Mouse (Mus musculus) hindbrain, embryonic 12.5 days (tissue): ENCODE results near the gene Il17rb. TPM values are rescaled to one million over a fixed set of nuclear protein-coding genes. Genes with fewer than 3 reads are reported as not detected.
A peak's percentile ranks its signal among the peaks of the same experiment; 100 is the strongest.

Source experiments
- ATAC-seq: fragments of 200-750 bp; cut with Nextera tagmentation; 2 replicates; pipeline ENCODE4 v1.8.0; 2017; ENCODE audit warnings: moderate TSS enrichment; ENCODE audit not compliant: low FRiP score
- H3K27ac ChIP-seq: fragments of 300-500 bp; sonication (generic); 2 replicates; pipeline ENCODE4 v1.5.1; 2016; ENCODE audit warnings: mild to moderate bottlenecking
- H3K27me3 ChIP-seq: fragments of 300-500 bp; sonication (generic); 2 replicates; pipeline ENCODE4 v1.6.1; 2016; ENCODE audit warnings: mild to moderate bottlenecking
- H3K36me3 ChIP-seq: fragments of 300-500 bp; sonication (generic); 2 replicates; pipeline ENCODE4 v1.6.1; 2016; ENCODE audit warnings: mild to moderate bottlenecking
- H3K4me1 ChIP-seq: fragments of 300-500 bp; sonication (generic); 2 replicates; pipeline ENCODE4 v1.6.1; 2016
- H3K4me2 ChIP-seq: fragments of 300-500 bp; sonication (generic); replicated peaks from 2 replicates; pipeline ENCODE4 v1.6.1; 2016; ENCODE audit warnings: mild to moderate bottlenecking
- H3K4me3 ChIP-seq: fragments of 300-500 bp; sonication (generic); 2 replicates; pipeline ENCODE4 v1.5.1; 2016; ENCODE audit warnings: mild to moderate bottlenecking
- H3K9ac ChIP-seq: fragments of 300-500 bp; sonication (generic); 2 replicates; pipeline ENCODE4 v1.6.1; 2016; ENCODE audit warnings: mild to moderate bottlenecking, moderate library complexity
- H3K9me3 ChIP-seq: fragments of 300-500 bp; sonication (generic); replicated peaks from 2 replicates; pipeline ENCODE4 v1.6.1; 2016; ENCODE audit warnings: mild to moderate bottlenecking
- WGBS: fragments of 180-500 bp; shearing (Covaris S2); methylation state at CpG from one replicate; pipeline ENCODE4 v1.1.7; 2016; 5-methylcytosine and 5-hydroxymethylcytosine counted together
- polyA plus RNA-seq: library from polyadenylated mRNA; unstranded; fragments of >200 nt; fragmentation: Nextera tagmentation; extraction: Ambion mirVana; gene quantifications from 2 replicates; pipeline ENCODE4 v1.2.1, GENCODE M21; 2016

The Il17rb gene
- 1.0 and 1.7 TPM in 2 replicates for polyA plus RNA-seq

GRCm38 (mm10) chr14:30008733-30009575 is at the start of gene Il17rb, which contains the start of gene Chdh:
Gene Il17rb (minus strand): TSS chr14:30008896.
Gene Chdh (plus strand): TSS chr14:30009023.
- WGBS: 9% methylated on average over 54 of the region's 54 CpGs
- H3K27ac ChIP-seq: no peak within 1 kb of the TSS
- H3K9ac ChIP-seq: peak within 1 kb of the TSS; percentile 49
- peak within 1 kb of the TSS; percentile 89 for H3K4me2 ChIP-seq
- peaks cover 29% of the 10 kb centered on the region for H3K27me3 ChIP-seq
- peak within 1 kb of the TSS; percentile 40 for H3K4me3 ChIP-seq
- peaks cover 9% of the 10 kb centered on the region; the same call in 1 of the 2 replicates for H3K4me1 ChIP-seq
- H3K36me3 ChIP-seq: no peaks in the 10 kb centered on the region
- H3K9me3 ChIP-seq: no peaks in the 10 kb centered on the region
- peak; percentile 46; the same call in 1 of the 2 replicates for ATAC-seq

GRCm38 (mm10) chr14:30056031-30056766 is 47.5 kb upstream of the Il17rb start:
- ATAC-seq: peak; percentile 86
- 0 out of 2 replicates have a peak overlapping the region, but pooled peaks have one; percentile 0 for H3K27ac ChIP-seq
- 54% methylated on average over 13 of the region's 13 CpGs for WGBS

GRCm38 (mm10) chr14:30054922-30055321 is 46.2 kb upstream of the Il17rb start:
- H3K4me1 ChIP-seq: peaks cover 9% of the 10 kb centered on the region; the same call in 1 of the 2 replicates
- no peak overlapping the region for H3K27ac ChIP-seq
- no peaks in the 10 kb centered on the region; the same call in 1 of the 2 replicates for H3K9me3 ChIP-seq
- H3K36me3 ChIP-seq: no peaks in the 10 kb centered on the region
- H3K27me3 ChIP-seq: no peaks in the 10 kb centered on the region
- H3K9ac ChIP-seq: no peak overlapping the region
- H3K4me3 ChIP-seq: no peak overlapping the region
- 83% methylated on average over 7 of the region's 7 CpGs for WGBS
- no peak for ATAC-seq
- no peak overlapping the region for H3K4me2 ChIP-seq

More at GRCm38 (mm10) chr14:30056031-30056766, 47.5 kb upstream of the Il17rb start:
- Histone ChIP-seq H3K36me3 (no peaks in the 10 kb centered on the region), H3K4me3 (no peak overlapping the region), H3K27me3 (no peaks in the 10 kb centered on the region), H3K9ac (no peak overlapping the region), H3K4me2 (no peak overlapping the region), H3K9me3 (no peaks in the 10 kb centered on the region; the same call in 1 of the 2 replicates), H3K4me1 (peaks cover 9% of the 10 kb centered on the region; the same call in 1 of the 2 replicates)

GRCm38 (mm10) chr14:30050280-30050679 is 41.6 kb upstream of the Il17rb start:
- ATAC-seq: no peak
- WGBS: 91% methylated on average over 8 of the region's 8 CpGs
- no peaks in the 10 kb centered on the region for H3K4me1 ChIP-seq

GRCm38 (mm10) chr14:30048049-30048448 is 39.4 kb upstream of the Il17rb start:
- Histone ChIP-seq H3K36me3 (no peaks in the 10 kb centered on the region), H3K9ac (no peak overlapping the region), H3K27me3 (no peaks in the 10 kb centered on the region), H3K4me3 (no peak overlapping the region), H3K27ac (no peak overlapping the region), H3K4me1 (no peaks in the 10 kb centered on the region), H3K9me3 (no peaks in the 10 kb centered on the region; the same call in 1 of the 2 replicates), H3K4me2 (no peak overlapping the region)
- WGBS: 78% methylated on average over 3 of the region's 3 CpGs
- ATAC-seq: no peak

More at GRCm38 (mm10) chr14:30050280-30050679, 41.6 kb upstream of the Il17rb start:
- no peak overlapping the region for H3K27ac ChIP-seq
- H3K9ac ChIP-seq: no peak overlapping the region
- no peak overlapping the region for H3K4me2 ChIP-seq
- no peaks in the 10 kb centered on the region; the same call in 1 of the 2 replicates for H3K9me3 ChIP-seq
- H3K27me3 ChIP-seq: no peaks in the 10 kb centered on the region
- H3K4me3 ChIP-seq: no peak overlapping the region
- no peaks in the 10 kb centered on the region for H3K36me3 ChIP-seq

- ATAC-seq: no peak
- H3K4me1 ChIP-seq: no peaks in the 10 kb centered on the region
- no peaks in the 10 kb centered on the region for H3K27me3 ChIP-seq
- no peaks in the 10 kb centered on the region for H3K9me3 ChIP-seq
- no peak overlapping the region for H3K4me3 ChIP-seq
- H3K4me2 ChIP-seq: no peak overlapping the region
- no peak overlapping the region for H3K9ac ChIP-seq
- WGBS: 91% methylated on average over 4 of the region's 4 CpGs
- no peak overlapping the region for H3K27ac ChIP-seq
- H3K36me3 ChIP-seq: no peaks in the 10 kb centered on the region
These were observed 38.3 kb upstream of the Il17rb start for GRCm38 (mm10) chr14:30046976-30047375.

GRCm38 (mm10) chr14:30045704-30046220 is 37.1 kb upstream of the Il17rb start:
- ATAC-seq: no peak
- no peak overlapping the region for H3K4me2 ChIP-seq

GRCm38 (mm10) chr14:30045239-30045638 is 36.5 kb upstream of the Il17rb start:
- H3K36me3 ChIP-seq: no peaks in the 10 kb centered on the region
- H3K4me3 ChIP-seq: no peak overlapping the region
- H3K4me1 ChIP-seq: no peaks in the 10 kb centered on the region
- H3K9ac ChIP-seq: no peak overlapping the region
- H3K9me3 ChIP-seq: no peaks in the 10 kb centered on the region
- H3K4me2 ChIP-seq: no peak overlapping the region
- no peaks in the 10 kb centered on the region for H3K27me3 ChIP-seq
- H3K27ac ChIP-seq: no peak overlapping the region
- ATAC-seq: no peak
- 88% methylated on average over 10 of the region's 10 CpGs for WGBS

More at GRCm38 (mm10) chr14:30045704-30046220, 37.1 kb upstream of the Il17rb start:
- H3K9me3 ChIP-seq: no peaks in the 10 kb centered on the region
- no peaks in the 10 kb centered on the region for H3K36me3 ChIP-seq
- no peaks in the 10 kb centered on the region for H3K27me3 ChIP-seq
- H3K27ac ChIP-seq: no peak overlapping the region
- no peaks in the 10 kb centered on the region for H3K4me1 ChIP-seq
- 89% methylated on average over 8 of the region's 8 CpGs for WGBS
- H3K9ac ChIP-seq: no peak overlapping the region
- H3K4me3 ChIP-seq: no peak overlapping the region

- no peak overlapping the region for H3K4me3 ChIP-seq
- H3K36me3 ChIP-seq: no peaks in the 10 kb centered on the region
- H3K4me2 ChIP-seq: no peak overlapping the region
- no peak overlapping the region for H3K9ac ChIP-seq
- H3K27ac ChIP-seq: no peak overlapping the region
- 89% methylated on average over 7 of the region's 7 CpGs for WGBS
- no peaks in the 10 kb centered on the region for H3K27me3 ChIP-seq
- H3K4me1 ChIP-seq: no peaks in the 10 kb centered on the region
- H3K9me3 ChIP-seq: no peaks in the 10 kb centered on the region
- ATAC-seq: no peak
These were observed 34.8 kb upstream of the Il17rb start for GRCm38 (mm10) chr14:30043356-30043940.

GRCm38 (mm10) chr14:30041836-30042235 is 33.1 kb upstream of the Il17rb start:
- no peaks in the 10 kb centered on the region for H3K4me1 ChIP-seq
- no peak overlapping the region for H3K9ac ChIP-seq
- 87% methylated on average over 9 of the region's 9 CpGs for WGBS
- no peaks in the 10 kb centered on the region for H3K36me3 ChIP-seq
- no peaks in the 10 kb centered on the region for H3K27me3 ChIP-seq
- H3K4me3 ChIP-seq: no peak overlapping the region
- no peak for ATAC-seq
- H3K9me3 ChIP-seq: no peaks in the 10 kb centered on the region
- no peak overlapping the region for H3K27ac ChIP-seq
- H3K4me2 ChIP-seq: no peak overlapping the region

- Histone ChIP-seq H3K27me3 (no peaks in the 10 kb centered on the region), H3K9ac (no peak overlapping the region)
- WGBS: 75% methylated on average over 4 of the region's 4 CpGs
These were observed 30.7 kb upstream of the Il17rb start for GRCm38 (mm10) chr14:30039413-30039812.

GRCm38 (mm10) chr14:30038431-30038830 is 29.7 kb upstream of the Il17rb start:
- WGBS: 92% methylated on average over 18 of the region's 18 CpGs
- H3K27me3 ChIP-seq: no peaks in the 10 kb centered on the region
- no peak overlapping the region for H3K4me3 ChIP-seq
- ATAC-seq: no peak
- no peak overlapping the region for H3K9ac ChIP-seq
- no peak overlapping the region for H3K4me2 ChIP-seq
- H3K27ac ChIP-seq: no peak overlapping the region
- no peaks in the 10 kb centered on the region for H3K9me3 ChIP-seq
- no peaks in the 10 kb centered on the region for H3K4me1 ChIP-seq
- H3K36me3 ChIP-seq: no peaks in the 10 kb centered on the region

More at GRCm38 (mm10) chr14:30039413-30039812, 30.7 kb upstream of the Il17rb start:
- no peak for ATAC-seq
- Histone ChIP-seq H3K9me3 (no peaks in the 10 kb centered on the region), H3K4me2 (no peak overlapping the region), H3K27ac (no peak overlapping the region), H3K4me1 (no peaks in the 10 kb centered on the region), H3K4me3 (no peak overlapping the region), H3K36me3 (no peaks in the 10 kb centered on the region)
